Mouse (Mus musculus) heart, embryonic 10.5 days (tissue): ENCODE results near the gene Rhob. TPM values are rescaled to one million over a fixed set of nuclear protein-coding genes. Genes with fewer than 3 reads are reported as not detected.

ENCODE experiments used
- DNase-seq: peaks from one replicate; pipeline ENCODE4 v3.0.0-alpha.2; 2017; ENCODE audit warnings: low spot score
- H3K27ac ChIP-seq: fragments of 300-500 bp; sonication (generic); 2 replicates; pipeline ENCODE4 v1.5.1; 2016; ENCODE audit warnings: mild to moderate bottlenecking
- H3K27me3 ChIP-seq: fragments of 300-500 bp; sonication (generic); 2 replicates; pipeline ENCODE4 v1.6.1; 2016; ENCODE audit warnings: mild to moderate bottlenecking; ENCODE audit not compliant: poor library complexity, insufficient read depth, severe bottlenecking
- H3K36me3 ChIP-seq: fragments of 300-500 bp; sonication (generic); 2 replicates; pipeline ENCODE4 v1.6.1; 2016; ENCODE audit warnings: mild to moderate bottlenecking, moderate library complexity
- H3K4me1 ChIP-seq: fragments of 300-500 bp; sonication (generic); 2 replicates; pipeline ENCODE4 v1.6.1; 2016; ENCODE audit warnings: mild to moderate bottlenecking
- H3K4me3 ChIP-seq: fragments of 300-500 bp; sonication (generic); 2 replicates; pipeline ENCODE4 v1.5.1; 2016; ENCODE audit warnings: mild to moderate bottlenecking, moderate library complexity
- H3K9me3 ChIP-seq: fragments of 300-500 bp; sonication (generic); 2 replicates; pipeline ENCODE4 v1.6.1; 2016; ENCODE audit warnings: mild to moderate bottlenecking, moderate library complexity
- WGBS: fragments of 180-500 bp; shearing (Covaris S2); methylation state at CpG from one replicate; pipeline ENCODE4 v1.1.7; 2016; 5-methylcytosine and 5-hydroxymethylcytosine counted together
- polyA plus RNA-seq: library from polyadenylated mRNA; unstranded; fragments of >200 nt; fragmentation: Nextera tagmentation; extraction: Ambion mirVana; gene quantifications from 2 replicates; pipeline ENCODE4 v1.2.1, GENCODE M21; 2016

Rhob gene
- polyA plus RNA-seq: 33.7 and 42.1 TPM in 2 replicates

- Histone ChIP-seq H3K4me3 (peak within 1 kb of the TSS; percentile 97), H3K4me1 (peaks cover 38% of the 10 kb centered on the region), H3K27ac (peak within 1 kb of the TSS; percentile 100), H3K9me3 (no peaks in the 10 kb centered on the region), H3K27me3 (no peaks in the 10 kb centered on the region), H3K36me3 (no peaks in the 10 kb centered on the region)
- under 1% methylated on average over 56 of the region's 56 CpGs for WGBS
- peak; percentile 98 for DNase-seq
Observed at GRCm38 (mm10) chr12:8499871-8500596, at the start of gene Rhob. TSS of gene Rhob (minus strand) at chr12:8500009.

GRCm38 (mm10) chr12:8547357-8547756 lies 47.5 kb upstream of the Rhob start:
- no peaks in the 10 kb centered on the region for H3K36me3 ChIP-seq
- H3K4me1 ChIP-seq: peaks cover 16% of the 10 kb centered on the region
- no peak overlapping the region for H3K27ac ChIP-seq
- H3K9me3 ChIP-seq: no peaks in the 10 kb centered on the region
- 18% methylated on average over 11 of the region's 11 CpGs for WGBS
- no peak overlapping the region for H3K4me3 ChIP-seq
- H3K27me3 ChIP-seq: no peaks in the 10 kb centered on the region
- DNase-seq: peak; percentile 92

- Histone ChIP-seq H3K4me1 (peaks cover 16% of the 10 kb centered on the region), H3K27ac (peak overlapping the region; percentile 42; the same call in 1 of the 2 replicates), H3K36me3 (no peaks in the 10 kb centered on the region), H3K27me3 (no peaks in the 10 kb centered on the region), H3K4me3 (no peak overlapping the region), H3K9me3 (no peaks in the 10 kb centered on the region)
- no peak for DNase-seq
- WGBS: 83% methylated on average over 6 of the region's 6 CpGs
Observed at GRCm38 (mm10) chr12:8546801-8547200, 47.0 kb upstream of the Rhob start.

GRCm38 (mm10) chr12:8545066-8545610 lies 45.3 kb upstream of the Rhob start:
- Histone ChIP-seq H3K4me1 (peaks cover 16% of the 10 kb centered on the region), H3K27me3 (no peaks in the 10 kb centered on the region), H3K4me3 (no peak overlapping the region), H3K36me3 (no peaks in the 10 kb centered on the region), H3K27ac (no peak overlapping the region), H3K9me3 (no peaks in the 10 kb centered on the region)
- WGBS: 76% methylated on average over 5 of the region's 5 CpGs
- DNase-seq: no peak

- WGBS: 71% methylated on average over 4 of the region's 4 CpGs
- Histone ChIP-seq H3K4me3 (no peak overlapping the region), H3K9me3 (no peaks in the 10 kb centered on the region), H3K4me1 (peaks cover 16% of the 10 kb centered on the region), H3K27ac (no peak overlapping the region), H3K36me3 (no peaks in the 10 kb centered on the region), H3K27me3 (no peaks in the 10 kb centered on the region)
- peak; percentile 42 for DNase-seq
Observed at GRCm38 (mm10) chr12:8542371-8542770, 42.6 kb upstream of the Rhob start.

GRCm38 (mm10) chr12:8539471-8539870 lies 39.7 kb upstream of the Rhob start:
- no peak overlapping the region for H3K4me3 ChIP-seq
- H3K4me1 ChIP-seq: no peaks in the 10 kb centered on the region
- no peaks in the 10 kb centered on the region for H3K36me3 ChIP-seq
- 83% methylated on average over 13 of the region's 13 CpGs for WGBS
- no peak overlapping the region for H3K27ac ChIP-seq
- no peak for DNase-seq
- H3K27me3 ChIP-seq: no peaks in the 10 kb centered on the region
- no peaks in the 10 kb centered on the region for H3K9me3 ChIP-seq

- 84% methylated on average over 5 of the region's 5 CpGs for WGBS
- Histone ChIP-seq H3K27me3 (no peaks in the 10 kb centered on the region), H3K4me3 (no peak overlapping the region), H3K4me1 (no peaks in the 10 kb centered on the region), H3K9me3 (no peaks in the 10 kb centered on the region), H3K36me3 (no peaks in the 10 kb centered on the region), H3K27ac (no peak overlapping the region)
- DNase-seq: no peak
Observed at GRCm38 (mm10) chr12:8537291-8537690, 37.5 kb upstream of the Rhob start.

- 72% methylated on average over 9 of the region's 9 CpGs for WGBS
- no peaks in the 10 kb centered on the region for H3K27me3 ChIP-seq
- H3K27ac ChIP-seq: no peak overlapping the region
- H3K9me3 ChIP-seq: no peaks in the 10 kb centered on the region
- no peaks in the 10 kb centered on the region for H3K4me1 ChIP-seq
- no peak overlapping the region for H3K4me3 ChIP-seq
- DNase-seq: no peak
- H3K36me3 ChIP-seq: no peaks in the 10 kb centered on the region
Observed at GRCm38 (mm10) chr12:8536221-8536965, 36.6 kb upstream of the Rhob start.

- Histone ChIP-seq H3K27ac (no peak overlapping the region), H3K4me3 (no peak overlapping the region), H3K27me3 (no peaks in the 10 kb centered on the region), H3K9me3 (no peaks in the 10 kb centered on the region), H3K4me1 (no peaks in the 10 kb centered on the region), H3K36me3 (no peaks in the 10 kb centered on the region)
- peak; percentile 61 for DNase-seq
- 78% methylated on average over 7 of the region's 7 CpGs for WGBS
Observed at GRCm38 (mm10) chr12:8535596-8535995, 35.8 kb upstream of the Rhob start.

- no peak overlapping the region for H3K27ac ChIP-seq
- no peaks in the 10 kb centered on the region for H3K36me3 ChIP-seq
- no peaks in the 10 kb centered on the region for H3K27me3 ChIP-seq
- no peak overlapping the region for H3K4me3 ChIP-seq
- no peaks in the 10 kb centered on the region for H3K4me1 ChIP-seq
- 64% methylated on average over 1 of the region's 1 CpGs for WGBS
- no peak for DNase-seq
- H3K9me3 ChIP-seq: no peaks in the 10 kb centered on the region
Observed at GRCm38 (mm10) chr12:8534915-8535314, 35.1 kb upstream of the Rhob start.

GRCm38 (mm10) chr12:8527770-8528169 lies 28.0 kb upstream of the Rhob start:
- Histone ChIP-seq H3K27ac (no peak overlapping the region), H3K27me3 (no peaks in the 10 kb centered on the region), H3K9me3 (no peaks in the 10 kb centered on the region), H3K4me1 (peaks cover 5% of the 10 kb centered on the region; the same call in 1 of the 2 replicates), H3K36me3 (no peaks in the 10 kb centered on the region), H3K4me3 (no peak overlapping the region)
- DNase-seq: no peak
- WGBS: 66% methylated on average over 5 of the region's 5 CpGs

GRCm38 (mm10) chr12:8527175-8527574 lies 27.4 kb upstream of the Rhob start:
- no peak for DNase-seq
- Histone ChIP-seq H3K4me1 (peaks cover 11% of the 10 kb centered on the region), H3K27me3 (no peaks in the 10 kb centered on the region), H3K27ac (no peak overlapping the region), H3K9me3 (no peaks in the 10 kb centered on the region), H3K4me3 (no peak overlapping the region), H3K36me3 (no peaks in the 10 kb centered on the region)
- 81% methylated on average over 1 of the region's 1 CpGs for WGBS

GRCm38 (mm10) chr12:8524062-8524461 lies 24.3 kb upstream of the Rhob start:
- Histone ChIP-seq H3K4me3 (no peak overlapping the region), H3K9me3 (no peaks in the 10 kb centered on the region), H3K36me3 (no peaks in the 10 kb centered on the region), H3K4me1 (peaks cover 41% of the 10 kb centered on the region), H3K27me3 (no peaks in the 10 kb centered on the region), H3K27ac (no peak overlapping the region)
- 69% methylated on average over 5 of the region's 5 CpGs for WGBS
- no peak for DNase-seq
